In genomic region chr1:135083465-135083864, GRCm38 (mm10) we compare ENCODE assay signal across 15 mouse cellular contexts. TPM values are rescaled to one million over a fixed set of nuclear protein-coding genes. Genes with fewer than 3 reads are reported as not detected.
DNase-seq lines count a peak whose midpoint lies in the region; ATAC-seq lines count a peak whose summit lies in the region.
"Had no signal": no experiment of that assay in that cellular context is flagged by ENCODE, and none has a peak within 500 bp of the region (broad histone marks: within the 10 kb centered on the region; RNA-seq: fewer than 3 reads in every experiment).

No protein-coding gene starts in this region.

- 0 out of 2 replicates have a peak, but pooled peaks cover 4% of the 10 kb centered on the region for H3K4me1 ChIP-seq in midbrain, embryonic 11.5 days (ENCODE audit: control insufficient read depth, insufficient read depth, low read length)
- H3K4me1 ChIP-seq in midbrain, embryonic 16.5 days (ENCODE audit: control insufficient read depth, insufficient read depth, low read length): no peaks in the 10 kb centered on the region
- H3K4me1 ChIP-seq in midbrain, embryonic 13.5 days (replicated peaks): peaks cover 17% of the 10 kb centered on the region; the same call in 1 of the 2 replicates
- 0 out of 2 replicates have a peak, but pooled peaks cover 4% of the 10 kb centered on the region for H3K4me1 ChIP-seq in forebrain, embryonic 15.5 days
- H3K4me1 ChIP-seq in forebrain, embryonic 14.5 days (ENCODE audit: control insufficient read depth, insufficient read depth, low read length): no peaks in the 10 kb centered on the region

- H3K36me3 ChIP-seq in midbrain, embryonic 11.5 days (ENCODE audit: control insufficient read depth, insufficient read depth, low read length): no peaks in the 10 kb centered on the region
- no peaks in the 10 kb centered on the region for H3K36me3 ChIP-seq in midbrain, embryonic 16.5 days (ENCODE audit: control insufficient read depth, insufficient read depth, low read length)
- H3K36me3 ChIP-seq in midbrain, embryonic 13.5 days: no peaks in the 10 kb centered on the region
- no peaks in the 10 kb centered on the region for H3K36me3 ChIP-seq in forebrain, embryonic 15.5 days
- H3K36me3 ChIP-seq in forebrain, embryonic 14.5 days (ENCODE audit: control insufficient read depth, insufficient read depth, low read length): no peaks in the 10 kb centered on the region
- H3K36me3 ChIP-seq: G1E; hindbrain, embryonic 10.5 days; limb, embryonic 15.5 days had no signal

- H3K9me3 ChIP-seq in midbrain, embryonic 11.5 days (ENCODE audit: control insufficient read depth, low read length): no peaks in the 10 kb centered on the region
- H3K9me3 ChIP-seq in midbrain, embryonic 16.5 days (replicated peaks; ENCODE audit: control insufficient read depth, low read length, poor library complexity, severe bottlenecking): no peaks in the 10 kb centered on the region
- no peaks in the 10 kb centered on the region for H3K9me3 ChIP-seq in midbrain, embryonic 13.5 days
- no peaks in the 10 kb centered on the region for H3K9me3 ChIP-seq in forebrain, embryonic 15.5 days
- no peaks in the 10 kb centered on the region for H3K9me3 ChIP-seq in forebrain, embryonic 14.5 days (replicated peaks; ENCODE audit: control insufficient read depth, low read length)
- H3K9me3 ChIP-seq: G1E; hindbrain, embryonic 10.5 days; limb, embryonic 15.5 days; megakaryocyte, embryonic 14.5 days had no signal

- 0 out of 2 replicates have a peak, but pooled peaks have one; percentile 44 for ATAC-seq in midbrain, embryonic 11.5 days (ENCODE audit: low FRiP score)
- no peak for ATAC-seq in midbrain, embryonic 16.5 days
- ATAC-seq in midbrain, embryonic 13.5 days: peak; percentile 30; the same call in 1 of the 2 replicates
- ATAC-seq in forebrain, embryonic 15.5 days (replicated peaks): no peak
- ATAC-seq in forebrain, embryonic 14.5 days: no peak

- 39% methylated on average over 9 of the region's 9 CpGs for WGBS in midbrain, embryonic 11.5 days
- 47% methylated on average over 9 of the region's 9 CpGs for WGBS in midbrain, embryonic 16.5 days
- WGBS in midbrain, embryonic 13.5 days: 47% methylated on average over 9 of the region's 9 CpGs
- WGBS in forebrain, embryonic 15.5 days: 45% methylated on average over 9 of the region's 9 CpGs
- WGBS in forebrain, embryonic 14.5 days: 54% methylated on average over 9 of the region's 9 CpGs

- DNase-seq in midbrain, embryonic 11.5 days (ENCODE audit: low spot score, missing footprints): peak; percentile 84
- DNase-seq in adrenal gland, postnatal 25 days: peak; percentile 20
- peak; percentile 57 to 76 for DNase-seq in heart, adult 18-20 months
- no peak for DNase-seq in cerebellum, postnatal 10 days
- no peak for DNase-seq in forebrain, embryonic 14.5 days (ENCODE audit: low spot score)
- DNase-seq: kidney, adult 8-10 months; layer of hippocampus, postnatal 36 days; thymus, postnatal 36 days had no signal

- H3K4me2 ChIP-seq in midbrain, embryonic 11.5 days: no peak overlapping the region
- no peak overlapping the region for H3K4me2 ChIP-seq in midbrain, embryonic 16.5 days (ENCODE audit: low read length)
- no peak overlapping the region for H3K4me2 ChIP-seq in midbrain, embryonic 13.5 days (replicated peaks)
- H3K4me2 ChIP-seq in forebrain, embryonic 15.5 days (replicated peaks): no peak overlapping the region
- H3K4me2 ChIP-seq in forebrain, embryonic 14.5 days (ENCODE audit: low read length): no peak overlapping the region
- H3K4me2 ChIP-seq: limb, embryonic 15.5 days had no signal

- H3K27ac ChIP-seq in midbrain, embryonic 11.5 days (ENCODE audit: low read depth, low read length): no peak overlapping the region
- H3K27ac ChIP-seq in midbrain, embryonic 16.5 days (ENCODE audit: low read length): no peak overlapping the region
- no peak overlapping the region for H3K27ac ChIP-seq in midbrain, embryonic 13.5 days
- no peak overlapping the region for H3K27ac ChIP-seq in forebrain, embryonic 15.5 days (replicated peaks)
- H3K27ac ChIP-seq in forebrain, embryonic 14.5 days (ENCODE audit: low read depth, low read length): no peak overlapping the region
- H3K27ac ChIP-seq: hindbrain, embryonic 10.5 days; limb, embryonic 15.5 days had no signal

- no peak overlapping the region for H3K9ac ChIP-seq in midbrain, embryonic 11.5 days (ENCODE audit: low read length)
- no peak overlapping the region for H3K9ac ChIP-seq in midbrain, embryonic 16.5 days (ENCODE audit: low read depth, low read length)
- H3K9ac ChIP-seq in midbrain, embryonic 13.5 days (replicated peaks): no peak overlapping the region
- H3K9ac ChIP-seq in forebrain, embryonic 15.5 days (replicated peaks): no peak overlapping the region
- no peak overlapping the region for H3K9ac ChIP-seq in forebrain, embryonic 14.5 days (ENCODE audit: low read length)
- H3K9ac ChIP-seq: limb, embryonic 15.5 days had no signal

- H3K4me3 ChIP-seq in midbrain, embryonic 11.5 days (ENCODE audit: low read depth, low read length): no peak overlapping the region
- H3K4me3 ChIP-seq in midbrain, embryonic 16.5 days (ENCODE audit: low read depth, low read length): no peak overlapping the region
- H3K4me3 ChIP-seq in midbrain, embryonic 13.5 days (replicated peaks): no peak overlapping the region
- H3K4me3 ChIP-seq in forebrain, embryonic 15.5 days: no peak overlapping the region
- no peak overlapping the region for H3K4me3 ChIP-seq in forebrain, embryonic 14.5 days (ENCODE audit: low read depth, low read length)
- H3K4me3 ChIP-seq: hindbrain, embryonic 10.5 days; limb, embryonic 15.5 days; megakaryocyte, embryonic 14.5 days had no signal

- peaks cover 17% of the 10 kb centered on the region for H3K27me3 ChIP-seq in midbrain, embryonic 11.5 days (ENCODE audit: control insufficient read depth, insufficient read depth, low read length)
- peaks cover 8% of the 10 kb centered on the region; the same call in 1 of the 2 replicates for H3K27me3 ChIP-seq in midbrain, embryonic 16.5 days (ENCODE audit: control insufficient read depth, insufficient read depth, low read depth, low read length)
- peaks cover 30% of the 10 kb centered on the region for H3K27me3 ChIP-seq in midbrain, embryonic 13.5 days
- peaks cover 14% of the 10 kb centered on the region; the same call in 1 of the 2 replicates for H3K27me3 ChIP-seq in forebrain, embryonic 15.5 days
- peaks cover 5% of the 10 kb centered on the region; the same call in 1 of the 2 replicates for H3K27me3 ChIP-seq in forebrain, embryonic 14.5 days (replicated peaks; ENCODE audit: control insufficient read depth, insufficient read depth, low read length)

RNA-seq across cellular contexts. Expression of gene Lgr6, which starts 21.6 kb away (rescaled TPM):
- 0.12 and 0.15 TPM in 2 replicates for polyA plus RNA-seq in midbrain, embryonic 11.5 days (2014; fragmentation: Nextera tagmentation; extraction: Ambion mirVana)
- 1.1 and 1.2 TPM in 2 replicates for polyA plus RNA-seq in midbrain, embryonic 16.5 days (2015; fragmentation: Nextera tagmentation; extraction: Ambion mirVana)
- 2.2 and 2.4 TPM in 2 replicates for total RNA-seq in adrenal gland, postnatal 25 days (2021)
- 10 to 100 TPM; 11.5 to 16.9 TPM for total RNA-seq in heart, adult 18-20 months (2021)
- 0.35 and 0.44 TPM in 2 replicates for polyA plus RNA-seq in midbrain, embryonic 13.5 days (2015; fragmentation: Nextera tagmentation; extraction: Ambion mirVana)
- 0.41 and 0.61 TPM in 2 replicates for polyA plus RNA-seq in forebrain, embryonic 15.5 days (2015; fragmentation: Nextera tagmentation; extraction: Ambion mirVana)
- polyA plus RNA-seq in forebrain, embryonic 14.5 days (2014; fragmentation: Nextera tagmentation; extraction: Ambion mirVana): 0.48 TPM in 2 replicates

RNA-seq across cellular contexts. Expression of gene Ptpn7, which starts 49.0 kb away (rescaled TPM):
- polyA plus RNA-seq in midbrain, embryonic 11.5 days (2014; fragmentation: Nextera tagmentation; extraction: Ambion mirVana): 1.4 and 1.6 TPM in 2 replicates
- polyA plus RNA-seq in midbrain, embryonic 16.5 days (2015; fragmentation: Nextera tagmentation; extraction: Ambion mirVana): 0.11 and 0.26 TPM in 2 replicates
- 1.4 and 1.5 TPM in 2 replicates for total RNA-seq in adrenal gland, postnatal 25 days (2021)
- total RNA-seq in heart, adult 18-20 months (2021): 1 to 10 TPM in 1 of 2 experiments, under 1 TPM in 1; 0.72 to 1.4 TPM
- polyA plus RNA-seq in midbrain, embryonic 13.5 days (2015; fragmentation: Nextera tagmentation; extraction: Ambion mirVana): 0.46 and 0.51 TPM in 2 replicates
- polyA plus RNA-seq in forebrain, embryonic 15.5 days (2015; fragmentation: Nextera tagmentation; extraction: Ambion mirVana): 0.23 and 0.24 TPM in 2 replicates
- polyA plus RNA-seq in forebrain, embryonic 14.5 days (2014; fragmentation: Nextera tagmentation; extraction: Ambion mirVana): 0.32 and 0.57 TPM in 2 replicates
- total RNA-seq: layer of hippocampus, postnatal 36 days had no signal

Comparison
In these comparisons a context has a peak if more than half of its experiments do, and no peak if none do; other contexts are left out.
1. ATAC-seq: peak in midbrain, embryonic 11.5 days (single experiment) and midbrain, embryonic 13.5 days (single experiment); none in midbrain, embryonic 16.5 days (single experiment), forebrain, embryonic 15.5 days (single experiment) and forebrain, embryonic 14.5 days (single experiment).
2. DNase-seq: peak in midbrain, embryonic 11.5 days (single experiment), adrenal gland, postnatal 25 days (single experiment) and heart, adult 18-20 months (2 of 2); none in cerebellum, postnatal 10 days (0 of 2) and forebrain, embryonic 14.5 days (single experiment).